Mouse (Mus musculus): ENCODE measurements at regions not wholly inside any gene's neighbourhood (a gene's known extent, or its start where the extent isn't known, plus 50 kb on each side); places are given as distances from the start of the nearest gene placed in this dataset.

GRCm38 (mm10) chr11:19616520-19616919, 307.7 kb upstream of the Spred2 start:
- DNase-seq (ENCODE audit: extremely low read depth) = no peak
- H3K27me3 ChIP-seq (replicated peaks) = no peaks in the 10 kb centered on the region
- H3K4me1 ChIP-seq (ENCODE audit: control insufficient read depth in 1 of 2, insufficient read depth in 2 of 2) = peaks cover 0 to under 1% of the 10 kb centered on the region in 2 experiments; a peak in 2 of 4 replicates
- in situ Hi-C loops (cut with MboI; ENCODE audit: low pct_ligation_motif_present, low pct_unique_long_range_greater_than_20kb, low sequenced_read_pairs) = no loop called here
- H3K9ac ChIP-seq (ENCODE audit: insufficient read depth, low read depth) = no peak overlapping the region
- no peak for TF ChIP-seq NRF1 (IDR thresholded peaks at IDR 0.05; ENCODE audit: low read depth, low read length)
- no peak for TF ChIP-seq JUND (conservative IDR thresholded peaks at IDR 0.05; ENCODE audit: low read depth, low read length)
- TF ChIP-seq POLR2A (IDR thresholded peaks at IDR 0.05; ENCODE audit: low read depth, low read length) = no peak
- TF ChIP-seq RCOR1 (conservative IDR thresholded peaks at IDR 0.05; ENCODE audit: low read depth, low read length) = no peak
- TF ChIP-seq ETS1 (conservative IDR thresholded peaks at IDR 0.05; ENCODE audit: low read depth, low read length) = no peak
- no peak overlapping the region for H3K27ac ChIP-seq (ENCODE audit: insufficient read depth, low read depth)
- no peaks in the 10 kb centered on the region for H3K36me3 ChIP-seq (replicated peaks in 1 of 2; ENCODE audit: control insufficient read depth in 1 of 2, insufficient read depth in 1 of 2, low read length in 1 of 2)
- H3K4me2 ChIP-seq (ENCODE audit: insufficient read depth, low read depth, poor library complexity, severe bottlenecking) = no peak overlapping the region
- no peak overlapping the region for H3K4me3 ChIP-seq (replicated peaks in 1 of 3; ENCODE audit: low read depth in 2 of 3, low read length in 2 of 3, poor library complexity in 1 of 3)
- dilution Hi-C loops (cut with MboI; ENCODE audit: extremely low pct_ligation_motif_present, extremely low pct_unique_long_range_greater_than_20kb, low sequenced_read_pairs) = no loop called here
- H3K79me2 ChIP-seq (replicated peaks; ENCODE audit: control insufficient read depth, extremely low read depth, insufficient read depth, poor library complexity, severe bottlenecking) = no peaks in the 10 kb centered on the region
- no peaks in the 10 kb centered on the region for H3K9me3 ChIP-seq (replicated peaks; ENCODE audit: low read length)

DNA sequence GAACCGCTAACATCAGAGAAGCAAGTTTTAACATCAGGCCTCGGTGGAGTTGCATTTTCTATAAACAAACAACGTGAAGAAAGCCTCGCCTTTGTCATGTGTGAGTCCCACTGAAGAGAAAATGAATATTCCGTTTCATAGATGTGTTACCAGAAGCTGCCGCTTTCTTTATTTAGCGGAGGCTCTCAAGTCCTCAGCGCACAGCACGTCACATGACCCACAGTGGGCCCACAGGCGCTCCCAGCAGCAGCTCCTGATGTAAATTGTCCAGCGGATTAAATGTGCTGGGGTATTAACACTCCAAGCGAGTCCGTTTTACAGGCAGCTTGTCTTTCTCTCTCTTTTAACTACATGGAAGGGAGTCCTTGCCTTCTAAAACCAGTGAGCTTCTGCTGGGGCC, 304.7 kb upstream of the Spred2 start:
- Histone ChIP-seq H3K9me3 (replicated peaks; ENCODE audit: low read length) (no peaks in the 10 kb centered on the region), H3K9ac (ENCODE audit: insufficient read depth, low read depth) (no peak overlapping the region), H3K27me3 (replicated peaks) (no peaks in the 10 kb centered on the region), H3K4me1 (ENCODE audit: control insufficient read depth in 1 of 2, insufficient read depth in 2 of 2) (no peaks in the 10 kb centered on the region), H3K4me3 (replicated peaks in 1 of 3; ENCODE audit: low read depth in 2 of 3, low read length in 2 of 3, poor library complexity in 1 of 3) (no peak overlapping the region), H3K27ac (ENCODE audit: insufficient read depth, low read depth) (no peak overlapping the region), H3K79me2 (replicated peaks; ENCODE audit: control insufficient read depth, extremely low read depth, insufficient read depth, poor library complexity, severe bottlenecking) (no peaks in the 10 kb centered on the region), H3K4me2 (ENCODE audit: insufficient read depth, low read depth, poor library complexity, severe bottlenecking) (no peak overlapping the region), H3K36me3 (replicated peaks in 1 of 2; ENCODE audit: control insufficient read depth in 1 of 2, insufficient read depth in 1 of 2, low read length in 1 of 2) (no peaks in the 10 kb centered on the region)
- no peak for DNase-seq (ENCODE audit: extremely low read depth)
- dilution Hi-C loops (cut with MboI; ENCODE audit: extremely low pct_ligation_motif_present, extremely low pct_unique_long_range_greater_than_20kb, low sequenced_read_pairs) = no loop called here
- no peak for TF ChIP-seq NRF1 (IDR thresholded peaks at IDR 0.05; ENCODE audit: low read depth, low read length)
- TF ChIP-seq RAD21 (IDR thresholded peaks at IDR 0.05; ENCODE audit: low read depth, low read length) = no peak
- no peak for TF ChIP-seq GABPA (IDR thresholded peaks at IDR 0.05; ENCODE audit: insufficient replicate concordance, low read depth, low read length)
- TF ChIP-seq MYC (IDR thresholded peaks at IDR 0.05; ENCODE audit: low read depth, low read length) = no peak
- no peak for TF ChIP-seq USF2 (conservative IDR thresholded peaks at IDR 0.05; ENCODE audit: low read depth, low read length)
- no peak for TF ChIP-seq SIN3A (IDR thresholded peaks at IDR 0.05; ENCODE audit: low read length)
- TF ChIP-seq PAX5 (IDR thresholded peaks at IDR 0.05; ENCODE audit: low read length) = no peak
- no peak for TF ChIP-seq CHD2 (IDR thresholded peaks at IDR 0.05; ENCODE audit: low read length)
- TF ChIP-seq NELFE (IDR thresholded peaks at IDR 0.05; ENCODE audit: low read depth, low read length) = no peak
- TF ChIP-seq JUN (IDR thresholded peaks at IDR 0.05; ENCODE audit: insufficient read depth, low read depth, low read length) = no peak
- in situ Hi-C loops (cut with MboI; ENCODE audit: low pct_ligation_motif_present, low pct_unique_long_range_greater_than_20kb, low sequenced_read_pairs) = no loop called here

GRCm38 (mm10) chr11:19631055-19631695, 293.0 kb upstream of the Spred2 start:
- H3K9me3 ChIP-seq (replicated peaks; ENCODE audit: low read length) = no peaks in the 10 kb centered on the region
- H3K4me3 ChIP-seq (replicated peaks in 1 of 3; ENCODE audit: low read depth in 2 of 3, low read length in 2 of 3, poor library complexity in 1 of 3) = no peak overlapping the region
- dilution Hi-C loops (cut with MboI; ENCODE audit: extremely low pct_ligation_motif_present, extremely low pct_unique_long_range_greater_than_20kb, low sequenced_read_pairs) = no loop called here
- H3K36me3 ChIP-seq (replicated peaks in 1 of 2; ENCODE audit: control insufficient read depth in 1 of 2, insufficient read depth in 1 of 2, low read length in 1 of 2) = no peaks in the 10 kb centered on the region
- H3K79me2 ChIP-seq (replicated peaks; ENCODE audit: control insufficient read depth, extremely low read depth, insufficient read depth, poor library complexity, severe bottlenecking) = no peaks in the 10 kb centered on the region
- H3K4me2 ChIP-seq (ENCODE audit: insufficient read depth, low read depth, poor library complexity, severe bottlenecking) = no peak overlapping the region
- no peaks in the 10 kb centered on the region for H3K27me3 ChIP-seq (replicated peaks)
- in situ Hi-C loops (cut with MboI; ENCODE audit: low pct_ligation_motif_present, low pct_unique_long_range_greater_than_20kb, low sequenced_read_pairs) = no loop called here
- DNase-seq (ENCODE audit: extremely low read depth) = no peak
- no peak overlapping the region for H3K27ac ChIP-seq (ENCODE audit: insufficient read depth, low read depth)
- H3K4me1 ChIP-seq (ENCODE audit: control insufficient read depth in 1 of 2, insufficient read depth in 2 of 2) = peaks cover 5 to 17% of the 10 kb centered on the region in 2 experiments
- TF ChIP-seq MAX (IDR thresholded peaks at IDR 0.05; ENCODE audit: low read length) = no peak
- TF ChIP-seq CHD1 (IDR thresholded peaks at IDR 0.05; ENCODE audit: low read depth, low read length) = no peak
- TF ChIP-seq ZC3H11A (IDR thresholded peaks at IDR 0.05; ENCODE audit: low read depth, low read length) = no peak
- TF ChIP-seq BHLHE40 (IDR thresholded peaks at IDR 0.05; ENCODE audit: low read depth, low read length) = no peak
- TF ChIP-seq RAD21 (IDR thresholded peaks at IDR 0.05; ENCODE audit: low read depth, low read length) = no peak
- no peak for TF ChIP-seq ZKSCAN1 (IDR thresholded peaks at IDR 0.05; ENCODE audit: borderline replicate concordance, low read depth, low read length)
- no peak for TF ChIP-seq UBTF (IDR thresholded peaks at IDR 0.05; ENCODE audit: low read depth, low read length)
- no peak for TF ChIP-seq ZNF384 (IDR thresholded peaks at IDR 0.05; ENCODE audit: low read depth, low read length)
- TF ChIP-seq CTCF (conservative IDR thresholded peaks at IDR 0.05 in 1 of 2, IDR thresholded peaks at IDR 0.05 in 1 of 2; ENCODE audit: low read depth in 2 of 2, low read length in 2 of 2) = no peak
- TF ChIP-seq EP300 (IDR thresholded peaks at IDR 0.05; ENCODE audit: low read length) = no peak
- TF ChIP-seq USF1 (IDR thresholded peaks at IDR 0.05; ENCODE audit: low read depth, low read length) = no peak
- no peak for TF ChIP-seq MAZ (IDR thresholded peaks at IDR 0.05; ENCODE audit: low read depth, low read length)
- TF ChIP-seq RCOR1 (conservative IDR thresholded peaks at IDR 0.05; ENCODE audit: low read depth, low read length) = no peak
- TF ChIP-seq E2F4 (IDR thresholded peaks at IDR 0.05; ENCODE audit: insufficient replicate concordance, low read depth, low read length) = no peak
- TF ChIP-seq TBP (conservative IDR thresholded peaks at IDR 0.05; ENCODE audit: low read depth, low read length) = no peak
- no peak for TF ChIP-seq JUND (conservative IDR thresholded peaks at IDR 0.05; ENCODE audit: low read depth, low read length)
- no peak overlapping the region for H3K9ac ChIP-seq (ENCODE audit: insufficient read depth, low read depth)
